Mouse (Mus musculus): Measurements from ENCODE around the gene Prkar1b. TPM values are rescaled to one million over a fixed set of nuclear protein-coding genes. Genes with fewer than 3 reads are reported as not detected.

The Prkar1b gene
- polyA plus RNA-seq, 1 experiment from 2014 or later = 196 TPM

- H3K9me3 ChIP-seq = no peaks in the 10 kb centered on the region
- no peak overlapping the region for H3K4me2 ChIP-seq
- H3K9ac ChIP-seq = no peak overlapping the region
- no peaks in the 10 kb centered on the region for H3K36me3 ChIP-seq
- WGBS = 81% methylated on average over 7 of the region's 7 CpGs
- ATAC-seq (ENCODE audit: low read depth) = no peak
- no peaks in the 10 kb centered on the region for H3K27me3 ChIP-seq
- H3K4me1 ChIP-seq (replicated peaks) = peaks cover 34% of the 10 kb centered on the region
- no peak overlapping the region for H3K4me3 ChIP-seq
- H3K27ac ChIP-seq (replicated peaks) = no peak overlapping the region
Measured at GRCm38 (mm10) chr5:139073977-139074376, 75.8 kb downstream of the Prkar1b start.

- Histone ChIP-seq H3K36me3 (no peaks in the 10 kb centered on the region), H3K27ac (replicated peaks) (no peak overlapping the region), H3K4me3 (no peak overlapping the region), H3K4me1 (replicated peaks) (peaks cover 26% of the 10 kb centered on the region), H3K9ac (no peak overlapping the region), H3K27me3 (no peaks in the 10 kb centered on the region), H3K9me3 (no peaks in the 10 kb centered on the region), H3K4me2 (no peak overlapping the region)
- ATAC-seq (ENCODE audit: low read depth) = no peak
- WGBS = 86% methylated on average over 5 of the region's 5 CpGs
Measured at GRCm38 (mm10) chr5:139072866-139073265, 76.9 kb downstream of the Prkar1b start.

GRCm38 (mm10) chr5:139066861-139067614, 82.8 kb downstream of the Prkar1b start:
- Histone ChIP-seq H3K27me3 (no peaks in the 10 kb centered on the region), H3K27ac (replicated peaks) (no peak overlapping the region), H3K9ac (no peak overlapping the region), H3K4me2 (no peak overlapping the region), H3K9me3 (no peaks in the 10 kb centered on the region), H3K4me1 (replicated peaks) (no peaks in the 10 kb centered on the region; the same call in 1 of the 2 replicates), H3K4me3 (no peak overlapping the region), H3K36me3 (no peaks in the 10 kb centered on the region)
- 48% methylated on average over 7 of the region's 7 CpGs for WGBS
- no peak for ATAC-seq (ENCODE audit: low read depth)

- H3K9ac ChIP-seq = no peak overlapping the region
- 59% methylated on average over 5 of the region's 5 CpGs for WGBS
- H3K27me3 ChIP-seq = no peaks in the 10 kb centered on the region
- H3K4me2 ChIP-seq = no peak overlapping the region
- H3K27ac ChIP-seq (replicated peaks) = no peak overlapping the region
- no peaks in the 10 kb centered on the region; the same call in 1 of the 2 replicates for H3K4me1 ChIP-seq (replicated peaks)
- ATAC-seq (ENCODE audit: low read depth) = no peak
- no peaks in the 10 kb centered on the region for H3K9me3 ChIP-seq
- H3K36me3 ChIP-seq = no peaks in the 10 kb centered on the region
- H3K4me3 ChIP-seq = no peak overlapping the region
Measured at GRCm38 (mm10) chr5:139064611-139065010, 85.2 kb downstream of the Prkar1b start.

- Histone ChIP-seq H3K4me1 (replicated peaks) (no peaks in the 10 kb centered on the region; the same call in 1 of the 2 replicates), H3K27me3 (0 out of 2 replicates have a peak, but pooled peaks cover 3% of the 10 kb centered on the region), H3K4me3 (no peak overlapping the region), H3K4me2 (no peak overlapping the region), H3K9me3 (no peaks in the 10 kb centered on the region), H3K9ac (no peak overlapping the region), H3K36me3 (no peaks in the 10 kb centered on the region), H3K27ac (replicated peaks) (no peak overlapping the region)
- 61% methylated on average over 5 of the region's 5 CpGs for WGBS
- no peak for ATAC-seq (ENCODE audit: low read depth)
Measured at GRCm38 (mm10) chr5:139061680-139062079, 88.1 kb downstream of the Prkar1b start.

- no peaks in the 10 kb centered on the region for H3K9me3 ChIP-seq
- H3K4me1 ChIP-seq (replicated peaks) = no peaks in the 10 kb centered on the region; the same call in 1 of the 2 replicates
- 90% methylated on average over 12 of the region's 12 CpGs for WGBS
- no peak overlapping the region for H3K4me3 ChIP-seq
- no peak overlapping the region for H3K27ac ChIP-seq (replicated peaks)
- no peak overlapping the region for H3K9ac ChIP-seq
- no peak overlapping the region for H3K4me2 ChIP-seq
- no peak for ATAC-seq (ENCODE audit: low read depth)
- 0 out of 2 replicates have a peak, but pooled peaks cover 3% of the 10 kb centered on the region for H3K27me3 ChIP-seq
- H3K36me3 ChIP-seq = no peaks in the 10 kb centered on the region
Measured at GRCm38 (mm10) chr5:139060460-139061051, 89.2 kb downstream of the Prkar1b start.

GRCm38 (mm10) chr5:139053176-139053575, 96.6 kb downstream of the Prkar1b start:
- Histone ChIP-seq H3K9ac (no peak overlapping the region), H3K36me3 (peaks cover 18% of the 10 kb centered on the region), H3K4me3 (no peak overlapping the region), H3K4me1 (replicated peaks) (peaks cover 8% of the 10 kb centered on the region; the same call in 1 of the 2 replicates), H3K9me3 (no peaks in the 10 kb centered on the region), H3K4me2 (no peak overlapping the region), H3K27ac (replicated peaks) (no peak overlapping the region), H3K27me3 (0 out of 2 replicates have a peak, but pooled peaks cover 3% of the 10 kb centered on the region)
- WGBS = 90% methylated on average over 10 of the region's 10 CpGs
- ATAC-seq (ENCODE audit: low read depth) = no peak

- H3K4me3 ChIP-seq = no peak overlapping the region
- no peak overlapping the region for H3K4me2 ChIP-seq
- no peak overlapping the region for H3K9ac ChIP-seq
- WGBS = 50% methylated on average over 18 of the region's 18 CpGs
- peak; percentile 66; the same call in 1 of the 2 replicates for ATAC-seq (ENCODE audit: low read depth)
- H3K4me1 ChIP-seq (replicated peaks) = peaks cover 17% of the 10 kb centered on the region
- H3K27ac ChIP-seq (replicated peaks) = no peak overlapping the region
- H3K9me3 ChIP-seq = no peaks in the 10 kb centered on the region
- no peaks in the 10 kb centered on the region for H3K27me3 ChIP-seq
- peaks cover 20% of the 10 kb centered on the region for H3K36me3 ChIP-seq
Measured at GRCm38 (mm10) chr5:139051276-139051675, 98.5 kb downstream of the Prkar1b start.

GRCm38 (mm10) chr5:139049367-139049766, 100.4 kb downstream of the Prkar1b start:
- ATAC-seq (ENCODE audit: low read depth) = no peak
- WGBS = 89% methylated on average over 7 of the region's 7 CpGs
- H3K36me3 ChIP-seq = peaks cover 31% of the 10 kb centered on the region
- H3K27me3 ChIP-seq = no peaks in the 10 kb centered on the region
- no peak overlapping the region for H3K4me2 ChIP-seq
- no peak overlapping the region for H3K4me3 ChIP-seq
- no peak overlapping the region for H3K9ac ChIP-seq
- H3K9me3 ChIP-seq = no peaks in the 10 kb centered on the region
- peaks cover 17% of the 10 kb centered on the region for H3K4me1 ChIP-seq (replicated peaks)
- no peak overlapping the region for H3K27ac ChIP-seq (replicated peaks)

- no peak overlapping the region for H3K27ac ChIP-seq (replicated peaks)
Measured at GRCm38 (mm10) chr5:139047171-139047570, 102.6 kb downstream of the Prkar1b start.

GRCm38 (mm10) chr5:139046636-139047035, 103.2 kb downstream of the Prkar1b start:
- H3K36me3 ChIP-seq = peaks cover 38% of the 10 kb centered on the region
- peaks cover 11% of the 10 kb centered on the region for H3K4me1 ChIP-seq (replicated peaks)
- no peak overlapping the region for H3K4me2 ChIP-seq
- H3K9me3 ChIP-seq = no peaks in the 10 kb centered on the region
- H3K27me3 ChIP-seq = no peaks in the 10 kb centered on the region
- WGBS = 67% methylated on average over 5 of the region's 5 CpGs
- H3K9ac ChIP-seq = no peak overlapping the region
- H3K4me3 ChIP-seq = no peak overlapping the region
- no peak for ATAC-seq (ENCODE audit: low read depth)
- no peak overlapping the region for H3K27ac ChIP-seq (replicated peaks)

More at GRCm38 (mm10) chr5:139047171-139047570, 102.6 kb downstream of the Prkar1b start:
- peaks cover 16% of the 10 kb centered on the region for H3K4me1 ChIP-seq (replicated peaks)
- H3K36me3 ChIP-seq = peaks cover 33% of the 10 kb centered on the region
- H3K9ac ChIP-seq = no peak overlapping the region
- ATAC-seq (ENCODE audit: low read depth) = no peak
- H3K4me3 ChIP-seq = no peak overlapping the region
- no peaks in the 10 kb centered on the region for H3K27me3 ChIP-seq
- WGBS = 20% methylated on average over 2 of the region's 2 CpGs
- H3K4me2 ChIP-seq = no peak overlapping the region
- H3K9me3 ChIP-seq = no peaks in the 10 kb centered on the region

GRCm38 (mm10) chr5:139043546-139043945, 106.3 kb downstream of the Prkar1b start:
- no peak for ATAC-seq (ENCODE audit: low read depth)
- H3K9ac ChIP-seq = no peak overlapping the region
- no peaks in the 10 kb centered on the region for H3K9me3 ChIP-seq
- no peak overlapping the region for H3K27ac ChIP-seq (replicated peaks)
- no peak overlapping the region for H3K4me2 ChIP-seq
- H3K27me3 ChIP-seq = no peaks in the 10 kb centered on the region
- peaks cover 9% of the 10 kb centered on the region for H3K4me1 ChIP-seq (replicated peaks)
- H3K4me3 ChIP-seq = no peak overlapping the region
- 82% methylated on average over 4 of the region's 4 CpGs for WGBS
- peaks cover 23% of the 10 kb centered on the region; the same call in 1 of the 2 replicates for H3K36me3 ChIP-seq

All from neural tube, embryonic 13.5 days (tissue).